Mouse (Mus musculus) liver, adult 2 months (tissue): ENCODE results near the gene Slc30a5.

Experiments used
- CTCF ChIP-seq: fragments of 200-500 bp; IDR thresholded peaks from 2 replicates; pipeline ENCODE4 v1.5.1; 2011; ENCODE audit warnings: low read depth, low read length, control low read depth
- POLR2A ChIP-seq: fragments of 200-500 bp; IDR thresholded peaks from 2 replicates; pipeline ENCODE4 v1.6.1; 2011; ENCODE audit warnings: low read length, control low read depth; ENCODE audit not compliant: insufficient read depth; ENCODE audit errors: extremely low read depth

GRCm38 (mm10) chr13:100854174-100854573, 20.9 kb upstream of the Slc30a5 start:
- TF ChIP-seq CTCF: peak; percentile 51
- TF ChIP-seq POLR2A: no peak
